Mouse (Mus musculus): Measurements from ENCODE around the gene Calcoco2. TPM values are rescaled to one million over a fixed set of nuclear protein-coding genes. Genes with fewer than 3 reads are reported as not detected.

Calcoco2 gene
- polyA plus RNA-seq, 1 experiment from 2014 or later: 1.6 TPM

DNA sequence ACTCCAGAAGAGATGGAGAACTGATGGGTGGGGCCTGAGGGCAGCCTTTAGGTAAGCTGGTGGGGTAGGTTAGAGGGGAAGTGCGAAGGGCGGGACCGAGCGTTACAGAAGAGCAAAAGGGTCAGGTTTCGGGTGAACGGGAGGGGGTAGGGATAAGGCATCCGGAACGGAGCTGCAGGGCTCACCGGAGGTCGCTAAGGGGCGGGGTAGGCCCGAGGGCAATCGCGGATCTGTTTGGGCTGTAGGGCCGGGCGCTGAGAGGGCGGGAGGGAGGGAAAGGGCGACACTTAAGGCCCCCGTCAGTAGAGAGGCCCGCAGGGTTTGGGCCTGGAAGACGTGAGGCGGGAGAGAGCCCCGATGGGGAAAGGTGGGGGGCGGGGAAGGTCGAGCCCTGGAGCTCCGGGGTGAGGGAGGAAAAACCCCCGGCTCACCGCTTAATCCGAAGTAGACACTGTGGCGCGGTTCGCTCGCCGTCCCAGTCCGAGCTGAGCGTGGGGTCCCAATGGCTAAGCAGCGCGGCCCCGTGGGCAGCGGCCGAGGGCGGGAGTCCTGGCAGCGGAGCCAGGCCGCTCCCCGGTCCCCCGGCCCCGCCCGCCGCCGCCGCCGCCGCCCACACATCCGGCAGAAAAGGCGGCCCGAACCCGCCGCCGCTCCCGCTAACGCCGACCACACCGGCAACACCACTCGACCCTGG is 47.1 kb downstream of the Calcoco2 start:
- peak overlapping the region; percentile 95 for H3K9ac ChIP-seq
- H3K9me3 ChIP-seq (replicated peaks): no peaks in the 10 kb centered on the region
- H3K27ac ChIP-seq (replicated peaks): peak overlapping the region; percentile 85
- under 1% methylated on average over 63 of the region's 64 CpGs for WGBS
- ATAC-seq (ENCODE audit: insufficient number of reproducible peaks, low FRiP score, low TSS enrichment, low read depth): peak; percentile 58
- H3K4me2 ChIP-seq (replicated peaks): peak overlapping the region; percentile 80
- peaks cover 28% of the 10 kb centered on the region for H3K4me1 ChIP-seq
- peak overlapping the region; percentile 94 for H3K4me3 ChIP-seq (replicated peaks)
- peaks cover 17% of the 10 kb centered on the region for H3K36me3 ChIP-seq
- no peaks in the 10 kb centered on the region for H3K27me3 ChIP-seq

DNA sequence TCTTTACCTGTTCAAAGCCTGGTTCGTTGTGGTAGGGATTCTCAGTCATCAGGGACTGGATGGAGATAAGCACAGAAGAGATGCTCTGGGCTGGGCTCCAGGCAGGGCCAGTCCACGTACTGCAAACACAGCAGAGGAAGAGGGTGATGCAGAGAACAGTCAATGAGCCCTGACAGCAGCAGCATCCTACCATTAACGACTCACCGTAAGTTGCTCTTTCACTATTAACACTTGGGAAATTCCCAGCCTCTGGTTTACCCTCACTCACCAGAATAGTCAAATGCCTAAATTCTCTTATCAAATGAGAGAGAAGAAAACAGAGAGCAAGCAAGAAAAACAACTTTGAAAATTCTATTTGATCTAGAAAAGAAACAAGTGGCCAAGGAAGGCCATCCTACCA is 53.5 kb downstream of the Calcoco2 start:
- no peak for ATAC-seq (ENCODE audit: insufficient number of reproducible peaks, low FRiP score, low TSS enrichment, low read depth)
- WGBS: 94% methylated on average over 4 of the region's 4 CpGs
- no peak overlapping the region for H3K4me3 ChIP-seq (replicated peaks)
- no peak overlapping the region for H3K27ac ChIP-seq (replicated peaks)
- peaks cover 70% of the 10 kb centered on the region for H3K36me3 ChIP-seq
- H3K4me1 ChIP-seq: peaks cover 11% of the 10 kb centered on the region
- no peaks in the 10 kb centered on the region for H3K27me3 ChIP-seq
- no peak overlapping the region for H3K4me2 ChIP-seq (replicated peaks)
- H3K9me3 ChIP-seq (replicated peaks): no peaks in the 10 kb centered on the region
- H3K9ac ChIP-seq: no peak overlapping the region

GRCm38 (mm10) chr11:96050854-96051253 is 60.9 kb downstream of the Calcoco2 start:
- H3K27me3 ChIP-seq: no peaks in the 10 kb centered on the region
- H3K36me3 ChIP-seq: peaks cover 83% of the 10 kb centered on the region
- WGBS: 98% methylated on average over 3 of the region's 3 CpGs

DNA sequence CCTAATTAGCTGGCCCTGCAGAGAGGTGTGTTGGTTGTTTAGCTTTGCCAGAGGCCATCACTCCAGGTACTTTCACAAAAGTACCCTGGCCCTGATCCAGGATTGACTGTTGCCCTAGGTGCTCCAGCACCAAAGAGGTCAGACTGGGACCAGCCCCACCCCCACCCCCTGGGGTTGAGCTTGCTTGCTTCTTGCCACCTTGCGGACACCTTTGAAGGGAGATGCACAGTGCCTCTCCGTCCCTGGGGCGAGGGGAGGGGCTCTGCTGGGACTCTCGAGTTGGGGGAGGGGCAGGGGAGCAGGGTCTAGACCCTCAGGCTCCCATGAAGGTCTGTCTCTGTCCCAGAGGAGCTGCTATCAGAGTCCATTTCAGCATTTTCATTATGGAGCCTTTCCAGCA is 61.8 kb downstream of the Calcoco2 start:
- Histone ChIP-seq H3K4me2 (replicated peaks) (no peak overlapping the region), H3K4me1 (no peaks in the 10 kb centered on the region), H3K27ac (replicated peaks) (no peak overlapping the region), H3K9ac (no peak overlapping the region), H3K4me3 (replicated peaks) (no peak overlapping the region), H3K36me3 (peaks cover 81% of the 10 kb centered on the region), H3K27me3 (no peaks in the 10 kb centered on the region), H3K9me3 (replicated peaks) (no peaks in the 10 kb centered on the region)
- ATAC-seq (ENCODE audit: insufficient number of reproducible peaks, low FRiP score, low TSS enrichment, low read depth): no peak
- WGBS: 75% methylated on average over 4 of the region's 4 CpGs

More at GRCm38 (mm10) chr11:96050854-96051253, 60.9 kb downstream of the Calcoco2 start:
- H3K9ac ChIP-seq: no peak overlapping the region
- H3K27ac ChIP-seq (replicated peaks): no peak overlapping the region
- no peak overlapping the region for H3K4me3 ChIP-seq (replicated peaks)
- no peaks in the 10 kb centered on the region for H3K4me1 ChIP-seq
- no peak for ATAC-seq (ENCODE audit: insufficient number of reproducible peaks, low FRiP score, low TSS enrichment, low read depth)
- no peak overlapping the region for H3K4me2 ChIP-seq (replicated peaks)
- no peaks in the 10 kb centered on the region for H3K9me3 ChIP-seq (replicated peaks)

Other genes with a start within 250 kb of the Calcoco2 start
- gene B4galnt2, start 197.1 kb downstream of the Calcoco2 start, polyA plus RNA-seq (2015; fragmentation: Nextera tagmentation; extraction: Ambion mirVana): 0.09 and 0.12 TPM in 2 replicates
- gene Igf2bp1, start 106.0 kb downstream of the Calcoco2 start, polyA plus RNA-seq (2015; fragmentation: Nextera tagmentation; extraction: Ambion mirVana): 33.0 and 38.6 TPM in 2 replicates
- gene Gip, start 87.4 kb downstream of the Calcoco2 start, polyA plus RNA-seq (2015; fragmentation: Nextera tagmentation; extraction: Ambion mirVana): not detected in 2 replicates
- gene Snf8, start 77.1 kb downstream of the Calcoco2 start, polyA plus RNA-seq (2015; fragmentation: Nextera tagmentation; extraction: Ambion mirVana): 100 and 103 TPM in 2 replicates
- gene Ube2z, start 46.6 kb downstream of the Calcoco2 start, polyA plus RNA-seq (2015; fragmentation: Nextera tagmentation; extraction: Ambion mirVana): 46.3 and 47.1 TPM in 2 replicates
- 530 and 547 TPM in 2 replicates for gene Atp5g1, start 36.3 kb downstream of the Calcoco2 start, polyA plus RNA-seq (2015; fragmentation: Nextera tagmentation; extraction: Ambion mirVana)
- 1.1 and 2.4 TPM in 2 replicates for gene Ttll6, start 21.8 kb upstream of the Calcoco2 start, polyA plus RNA-seq (2015; fragmentation: Nextera tagmentation; extraction: Ambion mirVana)
- not detected in 2 replicates for gene Hoxb13, start 82.4 kb upstream of the Calcoco2 start, polyA plus RNA-seq (2015; fragmentation: Nextera tagmentation; extraction: Ambion mirVana)
- gene Hoxb9, start 159.5 kb upstream of the Calcoco2 start, polyA plus RNA-seq (2015; fragmentation: Nextera tagmentation; extraction: Ambion mirVana): 0.07 TPM in 1 of 2 replicates, not detected in the other
- gene Hoxb8, start 169.9 kb upstream of the Calcoco2 start, polyA plus RNA-seq (2015; fragmentation: Nextera tagmentation; extraction: Ambion mirVana): not detected in 2 replicates
- not detected in 2 replicates for gene Hoxb7, start 174.7 kb upstream of the Calcoco2 start, polyA plus RNA-seq (2015; fragmentation: Nextera tagmentation; extraction: Ambion mirVana)
- gene Hoxb6, start 180.5 kb upstream of the Calcoco2 start, polyA plus RNA-seq (2015; fragmentation: Nextera tagmentation; extraction: Ambion mirVana): not detected in 2 replicates
- gene Hoxb5, start 191.4 kb upstream of the Calcoco2 start, polyA plus RNA-seq (2015; fragmentation: Nextera tagmentation; extraction: Ambion mirVana): not detected in 2 replicates
- 0.11 TPM in 1 of 2 replicates, not detected in the other for gene Hoxb4, start 206.3 kb upstream of the Calcoco2 start, polyA plus RNA-seq (2015; fragmentation: Nextera tagmentation; extraction: Ambion mirVana)
- gene Hoxb3, start 211.4 kb upstream of the Calcoco2 start, polyA plus RNA-seq (2015; fragmentation: Nextera tagmentation; extraction: Ambion mirVana): 0.07 TPM in 1 of 2 replicates, not detected in the other
- gene Hoxb2, start 238.6 kb upstream of the Calcoco2 start, polyA plus RNA-seq (2015; fragmentation: Nextera tagmentation; extraction: Ambion mirVana): 1.1 and 1.4 TPM in 2 replicates

All from embryonic facial prominence, embryonic 15.5 days (tissue).